10 mouse cellular contexts compared by ENCODE assay signal in the genomic region with DNA sequence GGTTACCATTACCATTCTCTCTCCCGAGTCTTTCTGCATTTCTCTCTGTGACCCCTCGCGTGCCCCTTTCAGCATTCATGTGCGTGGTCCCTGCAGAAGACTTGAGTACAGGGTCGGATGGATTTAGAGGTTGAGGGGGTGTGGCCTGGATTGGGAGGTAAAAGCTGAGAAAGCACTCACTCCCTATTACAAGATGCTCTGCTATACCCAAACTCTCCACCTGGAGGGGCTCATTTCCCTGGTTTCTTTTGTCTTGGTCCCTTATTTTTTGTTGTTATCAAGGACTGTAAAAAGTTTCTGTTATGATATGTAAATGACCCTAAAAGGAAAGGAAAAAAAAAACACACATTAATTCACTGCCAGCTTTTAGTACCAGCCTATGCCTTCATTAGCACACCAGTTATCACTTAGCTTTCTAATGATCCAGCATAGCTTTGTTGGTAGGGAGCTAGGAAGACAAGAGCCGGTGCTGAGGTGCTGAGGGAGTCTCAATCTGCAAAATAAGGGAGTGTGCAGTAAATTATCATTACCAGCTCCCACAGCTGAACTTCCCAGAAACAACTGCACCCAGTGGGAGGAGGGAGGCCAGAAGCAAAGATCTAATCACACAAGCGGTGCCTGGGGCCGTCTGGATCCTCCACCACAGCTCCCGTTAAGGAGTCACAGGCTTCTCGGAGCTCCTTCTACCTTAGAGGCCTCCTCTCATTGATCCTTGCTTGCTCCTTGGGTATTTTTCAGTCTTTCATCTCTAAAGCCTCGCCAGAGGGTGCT.
DNase-seq lines count a peak whose midpoint lies in the region; ATAC-seq and TF ChIP-seq lines count a peak whose summit lies in the region.
"Had no signal": no experiment of that assay in that cellular context is flagged by ENCODE, and none has a peak within 500 bp of the region (broad histone marks: within the 10 kb centered on the region; RNA-seq: fewer than 3 reads in every experiment).

No protein-coding gene starts in this region.

- no peaks in the 10 kb centered on the region for H3K9me3 ChIP-seq in lung, embryonic 14.5 days (ENCODE audit: low read depth, low read length)

- intact Hi-C loops in gastrocnemius, postnatal 14 days (cut with DNase I; ENCODE audit: low total_unique reads) = no loop called here
- intact Hi-C loops in gastrocnemius, postnatal 36 days (cut with DNase I) = no loop called here

- peak; percentile 42 for DNase-seq in 3T3-L1 (ENCODE audit: low read depth, low spot score)
- DNase-seq in B cell, adult 2 months = peak; percentile 53 to 60
- peak; percentile 58 for DNase-seq in induced T-regulatory cell, adult 2 months (ENCODE audit: low read depth)
- DNase-seq in lung, embryonic 14.5 days = no peak
- no peak for DNase-seq in frontal cortex, postnatal 25 days (ENCODE audit: low spot score in 2 of 2)
- no peak for DNase-seq in gastrocnemius, postnatal 14 days
- DNase-seq in right cerebral cortex, postnatal 10 days (ENCODE audit: low spot score in 2 of 2) = no peak
- DNase-seq in gastrocnemius, postnatal 36 days = no peak
- DNase-seq: adrenal gland, adult 8-10 months; layer of hippocampus, adult 9-11 months had no signal

- no peaks in the 10 kb centered on the region for H3K4me1 ChIP-seq in lung, embryonic 14.5 days (ENCODE audit: insufficient read depth)

- H3K27me3 ChIP-seq in lung, embryonic 14.5 days (ENCODE audit: insufficient read depth, low read length) = no peaks in the 10 kb centered on the region

- 63% methylated on average over 11 of the region's 11 CpGs for WGBS in lung, embryonic 14.5 days

- H3K4me2 ChIP-seq in lung, embryonic 14.5 days = no peak overlapping the region

- H3K36me3 ChIP-seq in lung, embryonic 14.5 days (ENCODE audit: insufficient read depth) = no peaks in the 10 kb centered on the region

- H3K4me3 ChIP-seq in lung, embryonic 14.5 days (ENCODE audit: low read depth, low read length) = no peak overlapping the region

- no peak overlapping the region for H3K27ac ChIP-seq in lung, embryonic 14.5 days (ENCODE audit: low read depth)

- ATAC-seq in lung, embryonic 14.5 days (ENCODE audit: insufficient read depth) = no peak

- no peak overlapping the region for H3K9ac ChIP-seq in lung, embryonic 14.5 days

- TF ChIP-seq CTCF in lung, embryonic 14.5 days (IDR thresholded peaks at IDR 0.05; ENCODE audit: low read depth) = peak; percentile 39

Comparison
In these comparisons a context has a peak if more than half of its experiments do, and no peak if none do; other contexts are left out.
1. DNase-seq: peak in 3T3-L1 (single experiment), B cell, adult 2 months (2 of 2) and induced T-regulatory cell, adult 2 months (single experiment); none in lung, embryonic 14.5 days (single experiment), frontal cortex, postnatal 25 days (0 of 2), gastrocnemius, postnatal 14 days (single experiment), right cerebral cortex, postnatal 10 days (0 of 2) and gastrocnemius, postnatal 36 days (0 of 2).